Mouse (Mus musculus): ENCODE measurements around the gene Psmd3.

DNA sequence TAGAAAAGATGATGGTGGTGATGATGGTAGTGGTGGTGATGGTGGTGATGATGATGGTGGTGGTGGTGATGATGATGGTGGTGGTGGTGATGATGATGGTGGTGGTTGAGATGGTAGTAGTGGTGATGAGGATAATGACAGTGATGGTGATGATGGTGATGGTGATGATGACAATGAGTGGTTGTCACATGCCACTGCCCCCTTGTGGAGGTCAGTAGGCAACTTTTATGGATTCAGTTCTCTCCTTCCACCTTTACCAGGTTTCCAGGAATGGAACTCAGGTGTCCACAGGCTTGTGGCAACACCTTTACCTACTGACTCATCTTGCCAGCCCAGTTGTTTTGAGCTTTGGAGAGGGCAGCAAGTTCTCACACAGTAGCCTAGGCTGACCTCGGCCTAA is 2.3 kb upstream of the Psmd3 start:
- no peak for TF ChIP-seq CTCF (IDR thresholded peaks at IDR 0.05; ENCODE audit: low read depth, low read length)
- no peak for TF ChIP-seq POLR2A (IDR thresholded peaks at IDR 0.05; ENCODE audit: extremely low read depth, insufficient read depth, low read length)

All from liver, adult 2 months (tissue).